Mouse (Mus musculus): ENCODE measurements around the gene Fam178b. TPM values are rescaled to one million over a fixed set of nuclear protein-coding genes. Genes with fewer than 3 reads are reported as not detected.

Gene Fam178b
- polyA plus RNA-seq, 1 experiment from 2014 or later, result not detected

DNA sequence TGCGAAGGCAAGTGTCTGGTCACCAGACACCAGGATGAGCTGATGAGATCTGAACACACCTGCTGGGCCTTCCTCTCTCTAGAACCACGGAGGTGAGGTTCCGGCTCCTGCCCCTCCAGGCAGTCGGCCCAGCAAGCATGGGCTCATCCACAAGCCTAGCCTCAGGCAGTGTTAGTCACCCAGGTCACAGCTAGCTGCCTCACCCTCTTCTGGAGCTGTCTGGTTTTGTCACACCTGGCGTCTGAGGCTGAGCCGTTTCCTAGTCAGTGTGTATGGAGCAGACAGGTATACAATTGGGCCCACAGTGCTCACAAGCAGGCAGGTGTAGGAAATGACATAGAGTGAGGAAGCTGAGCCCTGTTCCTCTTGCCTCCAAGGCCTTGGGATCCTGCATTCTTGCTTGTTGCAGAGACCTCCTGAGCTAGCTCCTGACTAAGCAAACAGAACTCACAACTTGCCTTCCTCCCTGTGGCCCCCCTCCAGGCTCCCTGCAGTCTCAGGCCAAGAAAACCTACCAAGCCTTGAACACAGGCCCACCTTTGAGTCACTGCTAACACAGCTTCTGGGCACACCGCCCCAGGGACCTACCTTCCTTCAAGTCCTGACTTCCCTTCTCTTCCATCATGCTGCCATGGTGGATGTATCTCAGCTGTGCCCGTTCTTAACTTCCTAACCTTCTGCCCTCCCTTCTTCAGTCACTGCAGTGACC lies 99.4 kb downstream of the Fam178b start:
- H3K9ac ChIP-seq (ENCODE audit: low read length), result no peak overlapping the region
- peaks cover 10% of the 10 kb centered on the region for H3K4me1 ChIP-seq (replicated peaks; ENCODE audit: control insufficient read depth, insufficient read depth, low read length)
- H3K4me3 ChIP-seq (ENCODE audit: low read depth, low read length), result no peak overlapping the region
- ATAC-seq (replicated peaks; ENCODE audit: low FRiP score) (no peak), DNase-seq (ENCODE audit: low spot score) (no peak)
- WGBS, result 70% methylated on average over 8 of the region's 8 CpGs
- H3K36me3 ChIP-seq (ENCODE audit: control insufficient read depth, insufficient read depth, low read length), result no peaks in the 10 kb centered on the region
- no peak overlapping the region for H3K27ac ChIP-seq (ENCODE audit: low read depth, low read length)
- peaks cover 5% of the 10 kb centered on the region; the same call in 1 of the 2 replicates for H3K27me3 ChIP-seq (ENCODE audit: control insufficient read depth, insufficient read depth, low read length)
- no peaks in the 10 kb centered on the region for H3K9me3 ChIP-seq (ENCODE audit: control insufficient read depth, low read length)
- H3K4me2 ChIP-seq (ENCODE audit: low read depth, low read length, severe bottlenecking), result no peak overlapping the region

DNA sequence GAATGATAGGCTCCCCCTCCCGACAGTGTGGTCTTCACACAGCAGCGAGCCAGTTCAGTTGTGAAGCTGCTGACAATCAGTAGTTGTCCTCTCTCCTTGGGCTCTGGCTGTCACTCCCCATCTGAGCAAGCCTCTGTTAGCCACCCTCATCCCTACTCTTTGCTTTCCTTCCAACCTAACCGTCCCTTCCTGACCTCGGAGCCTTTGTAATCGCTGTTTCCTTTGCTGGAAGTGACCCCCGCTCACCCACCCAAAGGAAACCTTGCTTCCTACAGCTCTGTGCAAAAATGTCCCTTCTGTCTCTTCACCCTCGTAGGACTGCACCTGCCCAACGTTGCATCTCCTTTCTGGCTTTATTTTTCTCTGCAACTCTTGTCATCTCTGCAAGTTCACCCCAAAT lies 100.8 kb downstream of the Fam178b start:
- no peak overlapping the region for H3K9ac ChIP-seq (ENCODE audit: low read length)
- H3K4me3 ChIP-seq (ENCODE audit: low read depth, low read length), result no peak overlapping the region
- ATAC-seq (replicated peaks; ENCODE audit: low FRiP score) (no peak), DNase-seq (ENCODE audit: low spot score) (no peak)
- no peak overlapping the region for H3K27ac ChIP-seq (ENCODE audit: low read depth, low read length)
- peaks cover 10% of the 10 kb centered on the region for H3K4me1 ChIP-seq (replicated peaks; ENCODE audit: control insufficient read depth, insufficient read depth, low read length)
- no peaks in the 10 kb centered on the region for H3K36me3 ChIP-seq (ENCODE audit: control insufficient read depth, insufficient read depth, low read length)
- WGBS, result 77% methylated on average over 8 of the region's 8 CpGs
- H3K4me2 ChIP-seq (ENCODE audit: low read depth, low read length, severe bottlenecking), result no peak overlapping the region
- peaks cover 5% of the 10 kb centered on the region; the same call in 1 of the 2 replicates for H3K27me3 ChIP-seq (ENCODE audit: control insufficient read depth, insufficient read depth, low read length)
- H3K9me3 ChIP-seq (ENCODE audit: control insufficient read depth, low read length), result no peaks in the 10 kb centered on the region

- H3K36me3 ChIP-seq (ENCODE audit: control insufficient read depth, insufficient read depth, low read length), result no peaks in the 10 kb centered on the region
- no peak for ATAC-seq (replicated peaks; ENCODE audit: low FRiP score)
- H3K4me1 ChIP-seq (replicated peaks; ENCODE audit: control insufficient read depth, insufficient read depth, low read length), result peaks cover 10% of the 10 kb centered on the region
- H3K4me3 ChIP-seq (ENCODE audit: low read depth, low read length), result no peak overlapping the region
- peaks cover 5% of the 10 kb centered on the region; the same call in 1 of the 2 replicates for H3K27me3 ChIP-seq (ENCODE audit: control insufficient read depth, insufficient read depth, low read length)
- no peak overlapping the region for H3K9ac ChIP-seq (ENCODE audit: low read length)
- H3K4me2 ChIP-seq (ENCODE audit: low read depth, low read length, severe bottlenecking), result no peak overlapping the region
- WGBS, result 36% methylated on average over 5 of the region's 5 CpGs
- peak overlapping the region; percentile 74 for H3K27ac ChIP-seq (ENCODE audit: low read depth, low read length)
- H3K9me3 ChIP-seq (ENCODE audit: control insufficient read depth, low read length), result no peaks in the 10 kb centered on the region
- DNase-seq (ENCODE audit: low spot score), result no peak
Observed at GRCm38 (mm10) chr1:36581260-36581659, 101.7 kb downstream of the Fam178b start.

DNA sequence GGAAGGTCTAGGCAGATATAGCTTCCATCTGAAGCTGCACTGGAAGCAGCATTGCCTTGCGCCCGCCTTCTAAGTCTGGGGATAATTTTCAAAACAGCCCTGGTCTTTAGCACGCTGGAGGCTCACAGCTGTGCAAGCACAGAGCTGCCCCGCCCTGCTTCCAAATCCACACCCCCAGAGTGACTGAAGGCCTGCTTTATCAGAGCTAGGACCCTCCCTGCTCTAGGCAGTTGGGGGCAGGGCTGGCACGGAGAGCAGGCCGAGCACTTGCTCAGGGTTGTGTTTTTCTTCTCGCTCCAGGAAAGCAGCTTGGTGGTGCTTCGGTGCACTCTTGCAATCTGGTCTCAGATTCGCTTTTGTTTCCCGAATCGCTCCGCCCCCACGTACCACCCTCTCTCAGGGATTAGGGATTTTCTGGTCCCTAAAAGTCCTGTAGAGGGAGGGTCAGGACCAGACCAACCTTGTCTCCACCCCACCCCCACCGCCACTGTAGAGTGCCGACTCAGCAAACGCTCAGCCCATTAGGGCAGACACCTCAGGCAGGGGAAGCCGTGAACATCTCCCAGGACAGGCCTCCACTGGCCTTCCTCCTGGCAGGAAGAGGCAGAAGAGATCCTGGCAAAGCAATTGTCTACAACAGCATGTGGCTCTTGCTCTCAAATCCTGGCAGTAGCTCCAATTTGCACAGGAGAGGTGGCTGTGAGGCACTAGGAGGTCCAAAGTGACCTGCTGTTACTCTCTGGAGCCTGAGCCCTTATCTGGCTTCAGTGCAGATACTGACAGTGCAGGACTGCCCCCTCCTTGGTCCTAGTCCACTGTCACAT lies 102.4 kb downstream of the Fam178b start:
- H3K27me3 ChIP-seq (ENCODE audit: control insufficient read depth, insufficient read depth, low read length), result peaks cover 5% of the 10 kb centered on the region; the same call in 1 of the 2 replicates
- no peaks in the 10 kb centered on the region for H3K9me3 ChIP-seq (ENCODE audit: control insufficient read depth, low read length)
- no peaks in the 10 kb centered on the region for H3K36me3 ChIP-seq (ENCODE audit: control insufficient read depth, insufficient read depth, low read length)
- peak overlapping the region; percentile 39 for H3K4me2 ChIP-seq (ENCODE audit: low read depth, low read length, severe bottlenecking)
- under 1% methylated on average over 17 of the region's 17 CpGs for WGBS
- H3K27ac ChIP-seq (ENCODE audit: low read depth, low read length), result peak overlapping the region; percentile 74
- H3K4me3 ChIP-seq (ENCODE audit: low read depth, low read length), result peak overlapping the region; percentile 5; the same call in 1 of the 2 replicates
- H3K9ac ChIP-seq (ENCODE audit: low read length), result peak overlapping the region; percentile 49
- ATAC-seq (replicated peaks; ENCODE audit: low FRiP score) (peak; percentile 87), DNase-seq (ENCODE audit: low spot score) (peak; percentile 82)
- peaks cover 10% of the 10 kb centered on the region for H3K4me1 ChIP-seq (replicated peaks; ENCODE audit: control insufficient read depth, insufficient read depth, low read length)

DNA sequence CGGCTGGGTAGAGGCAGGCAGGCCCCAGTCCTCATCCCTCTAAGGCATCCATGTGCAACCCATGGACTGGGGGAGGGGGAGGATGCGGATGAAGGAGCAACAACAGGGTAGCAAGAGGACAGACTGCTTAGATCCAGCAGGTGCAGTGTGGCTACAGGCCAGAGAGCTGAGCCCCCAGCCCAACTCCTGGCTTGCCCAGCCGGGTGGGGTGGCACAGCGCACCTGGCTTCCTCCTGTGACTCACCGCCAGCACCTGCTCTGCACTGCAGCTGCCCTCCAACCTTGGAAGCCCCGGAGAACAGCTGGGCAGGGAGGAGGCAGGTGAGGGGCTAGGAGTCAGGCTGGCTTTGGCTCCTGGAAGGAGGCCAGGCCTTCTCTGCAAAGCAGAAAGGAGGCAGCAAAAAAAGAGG lies 103.0 kb downstream of the Fam178b start:
- H3K27ac ChIP-seq (ENCODE audit: low read depth, low read length), result peak overlapping the region; percentile 74
- H3K9me3 ChIP-seq (ENCODE audit: control insufficient read depth, low read length), result no peaks in the 10 kb centered on the region
- H3K4me3 ChIP-seq (ENCODE audit: low read depth, low read length), result peak overlapping the region; percentile 5; the same call in 1 of the 2 replicates
- peaks cover 5% of the 10 kb centered on the region; the same call in 1 of the 2 replicates for H3K27me3 ChIP-seq (ENCODE audit: control insufficient read depth, insufficient read depth, low read length)
- DNase-seq (ENCODE audit: low spot score) (no peak), ATAC-seq (replicated peaks; ENCODE audit: low FRiP score) (peak; percentile 49)
- H3K4me2 ChIP-seq (ENCODE audit: low read depth, low read length, severe bottlenecking), result peak overlapping the region; percentile 39; the same call in 1 of the 2 replicates
- 18% methylated on average over 6 of the region's 6 CpGs for WGBS
- peak overlapping the region; percentile 49 for H3K9ac ChIP-seq (ENCODE audit: low read length)
- peaks cover 10% of the 10 kb centered on the region for H3K4me1 ChIP-seq (replicated peaks; ENCODE audit: control insufficient read depth, insufficient read depth, low read length)
- H3K36me3 ChIP-seq (ENCODE audit: control insufficient read depth, insufficient read depth, low read length), result no peaks in the 10 kb centered on the region

GRCm38 (mm10) chr1:36576991-36577675 lies 105.8 kb downstream of the Fam178b start:
- Histone ChIP-seq H3K36me3 (ENCODE audit: control insufficient read depth, insufficient read depth, low read length) (no peaks in the 10 kb centered on the region), H3K27me3 (ENCODE audit: control insufficient read depth, insufficient read depth, low read length) (0 out of 2 replicates have a peak, but pooled peaks cover 2% of the 10 kb centered on the region), H3K4me2 (ENCODE audit: low read depth, low read length, severe bottlenecking) (no peak overlapping the region), H3K4me1 (replicated peaks; ENCODE audit: control insufficient read depth, insufficient read depth, low read length) (peaks cover 10% of the 10 kb centered on the region), H3K9ac (ENCODE audit: low read length) (no peak overlapping the region), H3K9me3 (ENCODE audit: control insufficient read depth, low read length) (no peaks in the 10 kb centered on the region), H3K4me3 (ENCODE audit: low read depth, low read length) (no peak overlapping the region), H3K27ac (ENCODE audit: low read depth, low read length) (no peak overlapping the region)
- WGBS, result 65% methylated on average over 6 of the region's 6 CpGs
- ATAC-seq (replicated peaks; ENCODE audit: low FRiP score) (no peak), DNase-seq (ENCODE audit: low spot score) (no peak)

DNA sequence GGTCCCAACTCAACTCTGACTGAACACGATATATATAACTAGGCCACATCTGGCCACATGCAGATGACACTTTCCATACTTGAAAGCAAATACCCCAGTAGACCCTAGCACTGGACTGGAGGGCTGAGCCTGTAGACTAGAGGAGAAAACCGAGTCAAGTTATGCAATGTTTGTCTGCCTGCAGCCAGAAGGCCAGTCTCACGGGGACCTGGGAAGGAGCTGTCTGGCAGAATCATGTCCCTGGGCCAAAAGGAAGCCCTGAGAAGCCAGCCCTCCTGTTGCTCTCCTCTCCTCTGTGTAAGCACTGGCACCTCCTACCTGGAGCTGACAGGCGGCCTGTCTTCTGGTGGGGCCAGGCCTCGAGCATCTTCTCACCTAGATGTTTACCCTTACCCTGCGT lies 107.6 kb downstream of the Fam178b start:
- 61% methylated on average over 6 of the region's 6 CpGs for WGBS
- DNase-seq (ENCODE audit: low spot score) (no peak), ATAC-seq (replicated peaks; ENCODE audit: low FRiP score) (no peak)
- H3K9me3 ChIP-seq (ENCODE audit: control insufficient read depth, low read length), result no peaks in the 10 kb centered on the region
- no peak overlapping the region for H3K4me3 ChIP-seq (ENCODE audit: low read depth, low read length)
- no peak overlapping the region for H3K4me2 ChIP-seq (ENCODE audit: low read depth, low read length, severe bottlenecking)
- H3K27ac ChIP-seq (ENCODE audit: low read depth, low read length), result no peak overlapping the region
- peaks cover 7% of the 10 kb centered on the region for H3K4me1 ChIP-seq (replicated peaks; ENCODE audit: control insufficient read depth, insufficient read depth, low read length)
- H3K36me3 ChIP-seq (ENCODE audit: control insufficient read depth, insufficient read depth, low read length), result no peaks in the 10 kb centered on the region
- 0 out of 2 replicates have a peak, but pooled peaks cover 2% of the 10 kb centered on the region for H3K27me3 ChIP-seq (ENCODE audit: control insufficient read depth, insufficient read depth, low read length)
- no peak overlapping the region for H3K9ac ChIP-seq (ENCODE audit: low read length)

DNA sequence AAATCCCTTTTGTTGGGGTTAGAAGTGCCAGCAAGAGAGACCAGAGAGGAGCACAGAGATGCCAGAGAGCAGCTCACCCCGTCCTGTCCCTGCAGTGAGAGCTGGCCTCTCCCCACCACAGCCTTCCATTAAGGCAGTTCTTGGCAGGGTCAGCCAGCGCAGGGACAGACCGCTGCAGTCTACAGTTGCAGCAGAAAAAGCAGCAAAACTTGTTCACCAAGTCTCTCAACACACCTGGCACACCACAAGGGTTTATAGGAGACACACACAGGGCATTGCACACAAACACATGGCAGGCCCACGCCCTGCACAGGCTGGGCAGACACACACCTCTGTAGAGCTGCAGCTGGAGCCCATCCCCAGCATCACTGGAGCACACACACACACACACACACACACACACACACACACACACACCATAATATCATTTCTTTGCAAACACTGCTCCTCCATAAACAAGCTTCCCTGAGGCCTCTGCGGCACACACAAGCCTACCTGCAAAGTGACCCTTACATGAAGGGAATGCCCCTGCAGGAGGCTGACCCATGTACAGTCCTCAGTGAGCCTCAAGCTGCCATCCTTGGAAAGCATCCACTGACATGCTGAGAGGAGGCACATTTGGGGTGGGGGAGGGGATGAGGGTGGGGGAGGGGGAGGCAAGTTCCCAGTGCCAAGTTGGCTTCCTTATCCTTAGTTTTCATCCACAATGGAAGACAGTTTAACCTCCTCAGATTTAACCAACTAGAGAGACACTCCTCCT lies 108.6 kb downstream of the Fam178b start:
- DNase-seq (ENCODE audit: low spot score) (no peak), ATAC-seq (replicated peaks; ENCODE audit: low FRiP score) (no peak)
- Histone ChIP-seq H3K4me1 (replicated peaks; ENCODE audit: control insufficient read depth, insufficient read depth, low read length) (no peaks in the 10 kb centered on the region), H3K4me3 (ENCODE audit: low read depth, low read length) (no peak overlapping the region), H3K27ac (ENCODE audit: low read depth, low read length) (no peak overlapping the region), H3K27me3 (ENCODE audit: control insufficient read depth, insufficient read depth, low read length) (no peaks in the 10 kb centered on the region), H3K9me3 (ENCODE audit: control insufficient read depth, low read length) (no peaks in the 10 kb centered on the region), H3K36me3 (ENCODE audit: control insufficient read depth, insufficient read depth, low read length) (no peaks in the 10 kb centered on the region), H3K4me2 (ENCODE audit: low read depth, low read length, severe bottlenecking) (no peak overlapping the region), H3K9ac (ENCODE audit: low read length) (no peak overlapping the region)
- WGBS, result 78% methylated on average over 5 of the region's 5 CpGs
